Mouse (Mus musculus): ENCODE data around the gene Atp12a. TPM values are rescaled to one million over a fixed set of nuclear protein-coding genes. Genes with fewer than 3 reads are reported as not detected.

Atp12a gene
- polyA plus RNA-seq (2015; fragmentation: Illumina TruSeq; extraction: RNeasy Lipid Tissue Mini Kit (QIAGEN cat#74804); ENCODE audit: insufficient read depth, low read depth, low replicate concordance) = not detected

GRCm38 (mm10) chr14:56364711-56365237 lies at the start of gene Atp12a:
Gene Atp12a, plus strand, starts transcription at chr14:56365068.

GRCm38 (mm10) chr14:56402311-56403071 lies 37.6 kb downstream of the Atp12a start, which contains the start of gene Rnf17:
Gene Rnf17, plus strand, starts transcription at chr14:56402581.

Other genes starting within 250 kb of the Atp12a start
- gene Gzme, start 244.4 kb upstream of the Atp12a start, polyA plus RNA-seq (2015; fragmentation: Illumina TruSeq; extraction: RNeasy Lipid Tissue Mini Kit (QIAGEN cat#74804); ENCODE audit: insufficient read depth, low read depth, low replicate concordance) = not detected
- not detected for gene Gzmd, start 232.5 kb upstream of the Atp12a start, polyA plus RNA-seq (2015; fragmentation: Illumina TruSeq; extraction: RNeasy Lipid Tissue Mini Kit (QIAGEN cat#74804); ENCODE audit: insufficient read depth, low read depth, low replicate concordance)
- not detected for gene Gzmg, start 205.5 kb upstream of the Atp12a start, polyA plus RNA-seq (2015; fragmentation: Illumina TruSeq; extraction: RNeasy Lipid Tissue Mini Kit (QIAGEN cat#74804); ENCODE audit: insufficient read depth, low read depth, low replicate concordance)
- gene Gzmn, start 190.5 kb upstream of the Atp12a start, polyA plus RNA-seq (2015; fragmentation: Illumina TruSeq; extraction: RNeasy Lipid Tissue Mini Kit (QIAGEN cat#74804); ENCODE audit: insufficient read depth, low read depth, low replicate concordance) = not detected
- gene Gzmf, start 153.7 kb upstream of the Atp12a start, polyA plus RNA-seq (2015; fragmentation: Illumina TruSeq; extraction: RNeasy Lipid Tissue Mini Kit (QIAGEN cat#74804); ENCODE audit: insufficient read depth, low read depth, low replicate concordance) = not detected
- not detected for gene Gzmc, start 130.4 kb upstream of the Atp12a start, polyA plus RNA-seq (2015; fragmentation: Illumina TruSeq; extraction: RNeasy Lipid Tissue Mini Kit (QIAGEN cat#74804); ENCODE audit: insufficient read depth, low read depth, low replicate concordance)
- not detected for gene Gzmb, start 102.8 kb upstream of the Atp12a start, polyA plus RNA-seq (2015; fragmentation: Illumina TruSeq; extraction: RNeasy Lipid Tissue Mini Kit (QIAGEN cat#74804); ENCODE audit: insufficient read depth, low read depth, low replicate concordance)
- not detected for gene Rnf17, start 37.5 kb downstream of the Atp12a start, polyA plus RNA-seq (2015; fragmentation: Illumina TruSeq; extraction: RNeasy Lipid Tissue Mini Kit (QIAGEN cat#74804); ENCODE audit: insufficient read depth, low read depth, low replicate concordance)
- gene Cenpj, start 210.4 kb downstream of the Atp12a start, polyA plus RNA-seq (2015; fragmentation: Illumina TruSeq; extraction: RNeasy Lipid Tissue Mini Kit (QIAGEN cat#74804); ENCODE audit: insufficient read depth, low read depth, low replicate concordance) = 2.7 TPM
- 7.6 TPM for gene Parp4, start 210.6 kb downstream of the Atp12a start, polyA plus RNA-seq (2015; fragmentation: Illumina TruSeq; extraction: RNeasy Lipid Tissue Mini Kit (QIAGEN cat#74804); ENCODE audit: insufficient read depth, low read depth, low replicate concordance)